Mouse (Mus musculus) myocyte (in vitro differentiated cells): Measurements from ENCODE around the gene Dact3. TPM values are rescaled to one million over a fixed set of nuclear protein-coding genes. Genes with fewer than 3 reads are reported as not detected.
A peak's percentile ranks its signal among the peaks of the same experiment; 100 is the strongest.

Experiments used
- H3K27me3 ChIP-seq: one replicate; pipeline ENCODE4 v1.6.1; 2011; ENCODE audit not compliant: control insufficient read depth, insufficient read depth, insufficient read length
- H3K36me3 ChIP-seq: one replicate; pipeline ENCODE4 v1.6.1; 2011; ENCODE audit not compliant: control insufficient read depth, insufficient read depth
- H3K4me2 ChIP-seq: one replicate; pipeline ENCODE4 v1.6.1; 2011; ENCODE audit warnings: low read depth, control low read depth
- H3K4me3 ChIP-seq: one replicate; pipeline ENCODE4 v1.5.1; 2011; ENCODE audit warnings: mild to moderate bottlenecking, control low read depth, moderate library complexity
- H3K79me2 ChIP-seq: one replicate; pipeline ENCODE4 v1.6.1; 2011; ENCODE audit not compliant: control insufficient read depth, insufficient read depth
- H3ac ChIP-seq: one replicate; pipeline ENCODE4 v1.6.1; 2011; ENCODE audit not compliant: control insufficient read depth, insufficient read length
- CEBPB ChIP-seq: IDR thresholded peaks from 2 replicates; pipeline ENCODE4 v1.6.1; 2011; ENCODE audit warnings: mild to moderate bottlenecking, moderate library complexity; ENCODE audit not compliant: poor library complexity, insufficient read depth, severe bottlenecking
- E2F4 ChIP-seq: IDR thresholded peaks from one replicate; pipeline ENCODE4 v1.6.1; 2011; ENCODE audit warnings: mild to moderate bottlenecking, control low read depth, moderate library complexity; ENCODE audit not compliant: insufficient read depth
- MAX ChIP-seq: IDR thresholded peaks from one replicate; pipeline ENCODE4 v1.6.1; 2011; ENCODE audit warnings: low read depth, mild to moderate bottlenecking, control low read depth
- MYOD1 ChIP-seq, 3 experiments: IDR thresholded peaks; one replicate each; pipeline ENCODE4 v1.6.1; 2011; ENCODE audit warnings: control low read depth in 2 of 3, low read depth in 2 of 3, mild to moderate bottlenecking in 2 of 3, moderate library complexity in 1 of 3; ENCODE audit not compliant: insufficient read length in 2 of 3, control insufficient read depth in 1 of 3
- MYOG ChIP-seq, 3 experiments: IDR thresholded peaks; one replicate each; pipeline ENCODE4 v1.6.1; 2011; ENCODE audit warnings: control low read depth in 2 of 3, low read depth in 2 of 3, mild to moderate bottlenecking in 2 of 3; ENCODE audit not compliant: insufficient read length in 2 of 3, control insufficient read depth in 1 of 3, insufficient read depth in 1 of 3
- POLR2A ChIP-seq: IDR thresholded peaks from one replicate; pipeline ENCODE4 v1.6.1; 2011; ENCODE audit warnings: low read depth, mild to moderate bottlenecking, control low read depth, moderate library complexity; ENCODE audit not compliant: insufficient read length
- POLR2AphosphoS2 ChIP-seq: IDR thresholded peaks from one replicate; pipeline ENCODE4 v1.6.1; 2011; ENCODE audit warnings: low read depth, control low read depth; ENCODE audit not compliant: insufficient read length
- REST ChIP-seq: IDR thresholded peaks from one replicate; pipeline ENCODE4 v1.6.1; 2011; ENCODE audit warnings: mild to moderate bottlenecking, control low read depth, moderate library complexity; ENCODE audit not compliant: insufficient read depth, insufficient read length
- SRF ChIP-seq: IDR thresholded peaks from one replicate; pipeline ENCODE4 v1.6.1; 2011; ENCODE audit warnings: low read depth; ENCODE audit not compliant: control insufficient read depth, insufficient read length
- TCF12 ChIP-seq: IDR thresholded peaks from one replicate; pipeline ENCODE4 v1.6.1; 2011; ENCODE audit warnings: mild to moderate bottlenecking, control low read depth; ENCODE audit not compliant: poor library complexity, insufficient read depth, severe bottlenecking
- TCF3 ChIP-seq: IDR thresholded peaks from one replicate; pipeline ENCODE4 v1.6.1; 2011; ENCODE audit warnings: low read depth, control low read depth; ENCODE audit not compliant: insufficient read length
- USF1 ChIP-seq: IDR thresholded peaks from one replicate; pipeline ENCODE4 v1.6.1; 2011; ENCODE audit warnings: low read depth, mild to moderate bottlenecking, control low read depth, moderate library complexity
- polyA plus RNA-seq: library from polyadenylated mRNA; unstranded; fragments of >200 nt; fragmentation: generic; extraction: Trizol; gene quantifications from one replicate; pipeline ENCODE4 v1.2.1, GENCODE M21; 2012; ENCODE audit warnings: missing spikeins

Gene Dact3
- polyA plus RNA-seq, 1 experiment: 10.0 TPM

- peak overlapping the region; percentile 31 for H3K4me2 ChIP-seq
- no peak overlapping the region for H3K4me3 ChIP-seq
- peaks cover 9% of the 10 kb centered on the region for H3K79me2 ChIP-seq
- no peak overlapping the region for H3ac ChIP-seq
- TF ChIP-seq MYOD1 (IDR thresholded peaks at IDR 0.05; ENCODE audit: control insufficient read depth in 1 of 3, insufficient read length in 2 of 3, low read depth in 2 of 3) (peak in 2 of 3 experiments; percentile 55 to 66), REST (no peak), MYOG (IDR thresholded peaks at IDR 0.05; ENCODE audit: control insufficient read depth in 1 of 3, insufficient read depth in 1 of 3, insufficient read length in 2 of 3, low read depth in 2 of 3) (peak in 2 of 3 experiments; percentile 18 to 67)
- H3K27me3 ChIP-seq: no peaks in the 10 kb centered on the region
- no peaks in the 10 kb centered on the region for H3K36me3 ChIP-seq
These were observed 30.4 kb downstream of the Dact3 start for GRCm38 (mm10) chr7:16905491-16906021.

- H3K4me3 ChIP-seq: no peak within 1 kb of the TSS
- H3K27me3 ChIP-seq: no peaks in the 10 kb centered on the region
- H3K4me2 ChIP-seq: peak within 1 kb of the TSS; percentile 31
- TF ChIP-seq MAX (no peak), E2F4 (no peak), TCF12 (no peak), USF1 (no peak), SRF (no peak), POLR2AphosphoS2 (no peak), TCF3 (no peak), REST (no peak)
- H3ac ChIP-seq: no peak within 1 kb of the TSS
- peaks cover 9% of the 10 kb centered on the region for H3K79me2 ChIP-seq
- no peaks in the 10 kb centered on the region for H3K36me3 ChIP-seq
These were observed 31.2 kb downstream of the Dact3 start, which contains the start of gene Ptgir for GRCm38 (mm10) chr7:16906281-16906680. Gene Ptgir, plus strand, starts transcription at chr7:16906490.

GRCm38 (mm10) chr7:16906889-16907559 lies 31.9 kb downstream of the Dact3 start:
- Histone ChIP-seq H3K36me3 (no peaks in the 10 kb centered on the region), H3K4me3 (no peak overlapping the region), H3K79me2 (peaks cover 9% of the 10 kb centered on the region), H3K27me3 (no peaks in the 10 kb centered on the region), H3K4me2 (peak overlapping the region; percentile 19), H3ac (no peak overlapping the region)
- no peak for TF ChIP-seq MYOD1 (IDR thresholded peaks at IDR 0.05; ENCODE audit: control insufficient read depth in 1 of 3, insufficient read length in 2 of 3, low read depth in 2 of 3)
- no peak for TF ChIP-seq SRF
- no peak for TF ChIP-seq MAX
- no peak for TF ChIP-seq MYOG (IDR thresholded peaks at IDR 0.05; ENCODE audit: control insufficient read depth in 1 of 3, insufficient read depth in 1 of 3, insufficient read length in 2 of 3, low read depth in 2 of 3)
- TF ChIP-seq POLR2A: no peak
- TF ChIP-seq TCF12: no peak
- TF ChIP-seq POLR2AphosphoS2: no peak
- no peak for TF ChIP-seq CEBPB
- no peak for TF ChIP-seq USF1
- TF ChIP-seq TCF3: no peak
- no peak for TF ChIP-seq REST
- no peak for TF ChIP-seq E2F4

- no peak for TF ChIP-seq POLR2AphosphoS2
- no peak for TF ChIP-seq MAX
- no peak for TF ChIP-seq SRF
- no peak for TF ChIP-seq TCF12
- TF ChIP-seq E2F4: no peak
- TF ChIP-seq TCF3: no peak
- TF ChIP-seq CEBPB: no peak
- no peak for TF ChIP-seq MYOD1 (IDR thresholded peaks at IDR 0.05; ENCODE audit: control insufficient read depth in 1 of 3, insufficient read length in 2 of 3, low read depth in 2 of 3)
- no peak for TF ChIP-seq MYOG (IDR thresholded peaks at IDR 0.05; ENCODE audit: control insufficient read depth in 1 of 3, insufficient read depth in 1 of 3, insufficient read length in 2 of 3, low read depth in 2 of 3)
- no peak for TF ChIP-seq REST
- peak overlapping the region; percentile 3 for H3K4me2 ChIP-seq
- no peak overlapping the region for H3K4me3 ChIP-seq
- H3K79me2 ChIP-seq: peaks cover 9% of the 10 kb centered on the region
- no peaks in the 10 kb centered on the region for H3K36me3 ChIP-seq
- no peaks in the 10 kb centered on the region for H3K27me3 ChIP-seq
- no peak overlapping the region for H3ac ChIP-seq
These were observed 32.7 kb downstream of the Dact3 start for GRCm38 (mm10) chr7:16907842-16908241.

- Histone ChIP-seq H3K27me3 (no peaks in the 10 kb centered on the region), H3K4me3 (peak overlapping the region; percentile 13)
- no peak for TF ChIP-seq SRF
- no peak for TF ChIP-seq MYOD1 (IDR thresholded peaks at IDR 0.05; ENCODE audit: control insufficient read depth in 1 of 3, insufficient read length in 2 of 3, low read depth in 2 of 3)
- TF ChIP-seq POLR2AphosphoS2: no peak
- TF ChIP-seq POLR2A: no peak
- TF ChIP-seq MAX: no peak
- no peak for TF ChIP-seq CEBPB
These were observed 33.2 kb downstream of the Dact3 start for GRCm38 (mm10) chr7:16908367-16908766.

More at GRCm38 (mm10) chr7:16908367-16908766, 33.2 kb downstream of the Dact3 start:
- peaks cover 9% of the 10 kb centered on the region for H3K79me2 ChIP-seq
- H3K36me3 ChIP-seq: no peaks in the 10 kb centered on the region
- no peak overlapping the region for H3ac ChIP-seq
- peak overlapping the region; percentile 74 for H3K4me2 ChIP-seq
